Mouse (Mus musculus): ENCODE data around the gene Dnm1l. TPM values are rescaled to one million over a fixed set of nuclear protein-coding genes. Genes with fewer than 3 reads are reported as not detected.
A peak's percentile ranks its signal among the peaks of the same experiment; 100 is the strongest.
"Not testable (repeated sequence)": the region's sequence is repeated elsewhere in the genome, so short reads cannot be mapped to it uniquely, and the experiment has no call there.

Dnm1l gene
- 74.1 and 85.7 TPM in 2 replicates for polyA plus RNA-seq (2016; fragmentation: Nextera tagmentation; extraction: Ambion mirVana)

GRCm38 (mm10) chr16:16358481-16359100 is at the start of gene Dnm1l:
Dnm1l (minus strand) TSS chr16:16358959.
- Histone ChIP-seq H3K4me1 (0 out of 2 replicates have a peak, but pooled peaks cover 8% of the 10 kb centered on the region), H3K4me2 (replicated peaks) (peak within 1 kb of the TSS; percentile 61), H3K9me3 (no peaks in the 10 kb centered on the region), H3K36me3 (no peaks in the 10 kb centered on the region), H3K27ac (replicated peaks) (peak within 1 kb of the TSS; percentile 89), H3K9ac (replicated peaks) (peak within 1 kb of the TSS; percentile 87), H3K4me3 (peak within 1 kb of the TSS; percentile 81), H3K27me3 (no peaks in the 10 kb centered on the region)
- ATAC-seq (ENCODE audit: low FRiP score, low read depth), result peak; percentile 99
- under 1% methylated on average over 55 of the region's 55 CpGs for WGBS

DNA sequence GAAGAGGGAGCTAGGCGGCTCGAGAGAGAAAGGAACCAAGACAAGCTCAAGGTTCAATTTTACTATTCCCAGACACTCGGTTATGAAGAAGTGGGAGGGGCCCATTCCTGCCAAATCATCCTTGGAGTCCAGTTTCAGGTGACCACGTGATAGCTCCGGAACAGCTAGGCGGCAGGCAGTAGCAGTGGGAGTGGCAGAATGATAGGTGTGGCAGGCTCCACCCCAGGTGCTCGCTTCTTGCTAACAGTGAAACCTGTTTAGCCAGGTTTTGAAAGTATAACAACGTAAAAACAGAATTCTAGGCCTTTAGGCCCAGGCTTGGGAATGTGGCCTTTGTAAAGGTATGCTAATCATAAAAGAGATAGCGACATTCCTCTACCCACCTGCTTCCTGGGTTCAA is 8.5 kb upstream of the Dnm1l start:
- not testable (repeated sequence) for H3K4me2 ChIP-seq (replicated peaks); H3K9me3 ChIP-seq; H3K4me1 ChIP-seq; H3K4me3 ChIP-seq; H3K9ac ChIP-seq (replicated peaks); H3K36me3 ChIP-seq; H3K27me3 ChIP-seq; ATAC-seq (ENCODE audit: low FRiP score, low read depth); H3K27ac ChIP-seq (replicated peaks)
- 76% methylated on average over 9 of the region's 9 CpGs for WGBS

DNA sequence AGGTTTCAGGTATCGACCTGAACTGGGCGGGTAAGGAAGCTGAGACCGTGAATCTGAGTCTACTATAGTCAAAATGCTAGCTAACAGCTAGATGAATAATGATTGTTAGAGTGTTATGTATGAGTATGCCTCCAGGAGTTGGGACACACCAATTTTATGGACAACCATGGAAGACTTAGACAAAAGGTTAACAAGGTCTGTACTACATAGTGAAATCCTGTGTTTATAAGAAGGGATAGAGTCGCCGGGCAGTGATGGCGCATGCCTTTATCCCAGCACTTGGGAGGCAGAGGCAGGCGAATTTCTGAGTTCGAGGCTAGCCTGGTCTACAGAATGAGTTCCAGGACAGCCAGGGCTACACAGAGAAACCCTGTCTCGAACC is 333 bp upstream of the Dnm1l start:
- Histone ChIP-seq H3K4me2 (replicated peaks) (peak overlapping the region; percentile 61), H3K9ac (replicated peaks) (peak overlapping the region; percentile 87; the same call in 1 of the 2 replicates), H3K4me3 (peak overlapping the region; percentile 81), H3K27ac (replicated peaks) (peak overlapping the region; percentile 89)
- H3K4me1 ChIP-seq; H3K27me3 ChIP-seq; H3K9me3 ChIP-seq; ATAC-seq (ENCODE audit: low FRiP score, low read depth); H3K36me3 ChIP-seq: not testable (repeated sequence)
- 58% methylated on average over 9 of the region's 9 CpGs for WGBS

DNA sequence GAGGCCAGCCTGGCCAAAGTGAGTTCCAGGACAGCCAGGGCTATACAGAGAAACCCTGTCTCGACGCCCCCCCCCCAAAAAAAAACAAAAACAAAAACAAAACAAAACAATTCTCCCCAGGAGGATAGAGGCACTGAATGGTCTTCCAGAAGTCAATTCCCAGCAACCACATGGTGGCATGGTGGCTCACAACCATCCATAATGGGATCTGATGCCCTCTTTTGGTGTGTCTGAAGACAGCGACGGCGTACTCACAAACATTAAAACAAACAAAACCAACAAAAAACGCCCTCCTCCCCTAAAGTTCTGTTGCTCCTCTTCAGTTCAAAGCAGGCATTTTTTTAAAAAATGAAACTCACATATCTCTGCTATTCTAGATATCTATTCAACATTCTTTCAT is 851 bp downstream of the Dnm1l start:
- Histone ChIP-seq H3K27me3 (no peaks in the 10 kb centered on the region), H3K27ac (replicated peaks) (no peak overlapping the region)

DNA sequence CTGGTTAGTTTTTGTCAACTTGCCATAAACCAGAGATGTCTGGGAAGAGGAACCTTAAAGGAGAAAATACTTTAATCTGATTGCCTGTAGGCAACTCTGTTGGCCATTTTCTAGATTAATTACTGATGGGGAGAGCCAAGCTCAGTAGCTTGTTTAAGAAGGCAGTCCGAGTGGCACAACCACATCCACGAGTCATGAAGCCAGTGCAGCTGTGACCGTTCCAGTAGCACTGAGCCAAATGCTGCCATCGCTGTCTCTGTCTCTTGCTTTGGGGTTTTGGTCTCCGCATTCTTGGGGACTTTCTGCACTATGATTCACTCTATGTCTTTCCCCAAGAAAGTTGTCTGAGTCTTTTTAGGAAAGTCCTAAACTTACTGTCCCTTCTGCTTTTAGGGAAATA is 12.3 kb downstream of the Dnm1l start:
- ATAC-seq (ENCODE audit: low FRiP score, low read depth), result no peak
- no peak overlapping the region for H3K4me2 ChIP-seq (replicated peaks)
- WGBS, result 95% methylated on average over 5 of the region's 5 CpGs
- H3K9ac ChIP-seq (replicated peaks), result no peak overlapping the region
- no peaks in the 10 kb centered on the region for H3K9me3 ChIP-seq
- H3K27ac ChIP-seq (replicated peaks), result no peak overlapping the region
- no peaks in the 10 kb centered on the region for H3K4me1 ChIP-seq
- H3K27me3 ChIP-seq, result no peaks in the 10 kb centered on the region
- H3K36me3 ChIP-seq, result 0 out of 2 replicates have a peak, but pooled peaks cover 8% of the 10 kb centered on the region
- no peak overlapping the region for H3K4me3 ChIP-seq

More for the DNA sequence above, 851 bp downstream of the Dnm1l start:
- peaks cover 4% of the 10 kb centered on the region; the same call in 1 of the 2 replicates for H3K9me3 ChIP-seq
- H3K4me2 ChIP-seq (replicated peaks), result peak overlapping the region; percentile 61
- H3K4me3 ChIP-seq, result peak overlapping the region; percentile 81
- peak overlapping the region; percentile 87 for H3K9ac ChIP-seq (replicated peaks)
- no peak for ATAC-seq (ENCODE audit: low FRiP score, low read depth)
- WGBS, result 8% methylated on average over 6 of the region's 6 CpGs
- 0 out of 2 replicates have a peak, but pooled peaks cover 8% of the 10 kb centered on the region for H3K4me1 ChIP-seq
- H3K36me3 ChIP-seq, result no peaks in the 10 kb centered on the region

DNA sequence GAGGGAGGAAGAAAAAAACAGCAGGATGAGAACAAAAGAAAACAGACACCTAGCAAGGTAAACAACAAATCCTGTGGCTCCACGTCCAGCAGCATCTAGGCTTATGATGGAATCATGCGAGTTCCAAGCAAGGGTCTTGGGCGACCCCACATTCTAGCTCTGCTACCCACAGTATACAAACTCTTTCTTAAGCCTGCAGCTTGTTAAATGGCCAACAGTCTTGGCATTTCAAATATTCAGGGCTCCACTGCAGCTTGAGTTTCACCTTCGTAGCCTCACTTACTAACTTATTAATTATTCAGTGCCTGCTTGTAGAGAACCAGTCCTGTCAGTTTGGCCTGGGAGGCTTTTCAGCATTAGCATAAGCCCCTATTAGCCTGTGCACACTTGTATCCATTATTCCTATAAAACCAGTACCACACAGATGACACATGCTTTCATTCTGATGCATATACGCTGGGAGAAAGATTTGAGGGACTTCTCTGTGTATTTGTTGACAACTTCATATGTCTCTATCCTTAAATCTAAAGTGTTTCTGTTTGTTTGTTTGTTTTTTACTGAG is 32.9 kb downstream of the Dnm1l start:
- Histone ChIP-seq H3K27me3 (no peaks in the 10 kb centered on the region), H3K9me3 (no peaks in the 10 kb centered on the region), H3K4me2 (replicated peaks) (no peak overlapping the region), H3K4me3 (no peak overlapping the region), H3K36me3 (peaks cover 29% of the 10 kb centered on the region), H3K4me1 (peaks cover 3% of the 10 kb centered on the region; the same call in 1 of the 2 replicates), H3K27ac (replicated peaks) (no peak overlapping the region), H3K9ac (replicated peaks) (no peak overlapping the region)
- 66% methylated on average over 5 of the region's 5 CpGs for WGBS
- peak; percentile 81 for ATAC-seq (ENCODE audit: low FRiP score, low read depth)

DNA sequence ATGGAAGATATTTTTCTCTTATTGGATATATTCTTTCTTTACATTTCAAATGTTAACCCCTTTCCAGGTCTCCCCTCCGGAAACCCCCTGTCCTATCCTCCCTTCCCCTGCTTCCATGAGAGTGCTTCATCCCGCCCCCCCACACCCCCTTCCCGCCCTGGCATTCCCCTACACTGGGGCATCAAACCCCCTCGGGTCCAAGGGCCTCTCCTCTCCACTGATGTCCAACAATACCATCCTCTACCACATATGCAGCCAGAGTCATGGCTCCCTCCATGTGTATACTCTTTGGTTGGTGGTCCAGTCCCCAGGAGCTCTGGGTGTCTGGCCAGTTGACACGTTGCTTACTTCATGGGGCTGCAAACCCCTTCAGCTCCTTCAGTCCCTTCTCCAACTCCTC is 47.4 kb downstream of the Dnm1l start:
- Histone ChIP-seq H3K36me3 (peaks cover 65% of the 10 kb centered on the region), H3K4me2 (replicated peaks) (no peak overlapping the region), H3K9me3 (no peaks in the 10 kb centered on the region), H3K4me1 (no peaks in the 10 kb centered on the region), H3K9ac (replicated peaks) (no peak overlapping the region), H3K27ac (replicated peaks) (no peak overlapping the region), H3K27me3 (no peaks in the 10 kb centered on the region), H3K4me3 (no peak overlapping the region)
- 88% methylated on average over 5 of the region's 5 CpGs for WGBS
- no peak for ATAC-seq (ENCODE audit: low FRiP score, low read depth)

DNA sequence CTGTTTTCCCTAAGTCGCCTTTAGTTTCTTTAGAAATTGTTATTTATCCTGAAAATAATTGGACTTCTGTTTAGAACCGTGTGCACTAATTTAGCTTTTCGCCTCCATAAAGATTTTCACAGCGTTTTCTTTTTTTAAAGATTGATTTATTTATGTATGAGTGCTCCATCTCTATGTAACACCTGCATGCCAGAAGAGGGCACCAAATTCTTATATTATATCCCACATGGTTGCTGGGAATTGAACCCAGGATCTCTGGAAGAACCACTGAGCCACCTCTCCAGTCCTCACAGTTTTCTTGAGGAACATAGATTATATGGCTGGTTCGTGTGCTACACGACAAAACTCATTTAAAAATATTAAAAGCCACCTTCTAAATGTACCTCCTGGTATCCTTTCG is 54.9 kb downstream of the Dnm1l start:
- 19% methylated on average over 7 of the region's 7 CpGs for WGBS
- no peaks in the 10 kb centered on the region for H3K9me3 ChIP-seq
- H3K9ac ChIP-seq (replicated peaks), result peak overlapping the region; percentile 67
- ATAC-seq (ENCODE audit: low FRiP score, low read depth), result no peak
- H3K4me2 ChIP-seq (replicated peaks), result peak overlapping the region; percentile 81
- no peaks in the 10 kb centered on the region for H3K27me3 ChIP-seq
- H3K36me3 ChIP-seq, result peaks cover 19% of the 10 kb centered on the region
- peaks cover 6% of the 10 kb centered on the region for H3K4me1 ChIP-seq
- 0 out of 2 replicates have a peak overlapping the region, but pooled peaks have one; percentile 87 for H3K27ac ChIP-seq (replicated peaks)
- peak overlapping the region; percentile 78 for H3K4me3 ChIP-seq

DNA sequence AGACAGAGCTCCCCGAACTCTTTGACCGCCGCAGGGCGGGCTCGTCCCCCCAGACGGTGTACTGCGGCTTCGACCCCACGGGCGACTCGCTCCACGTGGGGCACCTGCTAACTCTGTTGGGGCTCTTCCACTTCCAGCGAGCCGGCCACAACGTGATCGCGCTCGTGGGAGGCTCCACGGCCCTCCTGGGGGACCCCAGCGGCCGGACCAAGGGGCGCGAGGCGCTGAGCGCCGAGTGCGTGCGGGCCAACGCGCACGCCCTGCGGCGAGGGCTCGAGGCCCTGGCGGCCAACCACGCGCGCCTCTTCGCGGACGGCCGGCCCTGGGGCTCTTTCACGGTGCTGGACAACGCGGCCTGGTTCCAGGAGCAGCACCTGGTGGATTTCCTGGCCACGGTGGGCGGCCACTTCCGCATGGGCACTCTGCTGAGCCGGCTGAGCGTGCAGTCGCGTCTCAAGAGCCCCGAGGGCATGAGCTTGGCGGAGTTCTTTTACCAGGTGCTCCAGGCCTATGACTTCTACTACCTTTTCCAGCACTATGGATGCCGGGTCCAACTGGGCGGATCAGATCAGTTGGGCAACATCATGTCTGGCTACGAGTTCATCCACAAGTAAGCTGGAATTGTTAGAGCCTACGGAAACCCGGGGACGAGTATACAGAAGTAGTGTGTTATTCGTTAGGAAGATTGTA is 55.5 kb downstream of the Dnm1l start:
- Histone ChIP-seq H3K4me1 (peaks cover 6% of the 10 kb centered on the region), H3K9me3 (no peaks in the 10 kb centered on the region), H3K27ac (replicated peaks) (peak overlapping the region; percentile 87), H3K9ac (replicated peaks) (peak overlapping the region; percentile 67), H3K36me3 (peaks cover 17% of the 10 kb centered on the region), H3K4me3 (peak overlapping the region; percentile 78), H3K27me3 (no peaks in the 10 kb centered on the region), H3K4me2 (replicated peaks) (peak overlapping the region; percentile 81)
- WGBS, result under 1% methylated on average over 61 of the region's 61 CpGs
- peak; percentile 70; the same call in 1 of the 2 replicates for ATAC-seq (ENCODE audit: low FRiP score, low read depth)

GRCm38 (mm10) chr16:16302369-16303137 is 56.2 kb downstream of the Dnm1l start, which contains the start of gene Yars2:
Yars2 (plus strand) TSS chr16:16302965.
- Histone ChIP-seq H3K27ac (replicated peaks) (peak within 1 kb of the TSS; percentile 87), H3K4me3 (peak within 1 kb of the TSS; percentile 78), H3K27me3 (no peaks in the 10 kb centered on the region), H3K9me3 (no peaks in the 10 kb centered on the region), H3K36me3 (peaks cover 14% of the 10 kb centered on the region), H3K9ac (replicated peaks) (peak within 1 kb of the TSS; percentile 67), H3K4me1 (peaks cover 6% of the 10 kb centered on the region), H3K4me2 (replicated peaks) (peak within 1 kb of the TSS; percentile 81)
- WGBS, result under 1% methylated on average over 50 of the region's 50 CpGs
- ATAC-seq (ENCODE audit: low FRiP score, low read depth), result peak; percentile 99

GRCm38 (mm10) chr16:16273752-16274151 is 85.0 kb downstream of the Dnm1l start:
- Histone ChIP-seq H3K9me3 (no peaks in the 10 kb centered on the region), H3K4me1 (peaks cover 9% of the 10 kb centered on the region; the same call in 1 of the 2 replicates), H3K36me3 (no peaks in the 10 kb centered on the region), H3K27me3 (no peaks in the 10 kb centered on the region), H3K4me3 (no peak overlapping the region), H3K27ac (replicated peaks) (no peak overlapping the region), H3K9ac (replicated peaks) (no peak overlapping the region), H3K4me2 (replicated peaks) (no peak overlapping the region)
- ATAC-seq (ENCODE audit: low FRiP score, low read depth), result peak; percentile 23; the same call in 1 of the 2 replicates
- 83% methylated on average over 6 of the region's 6 CpGs for WGBS

Data from midbrain, embryonic 12.5 days (tissue).